ENCODE assay signal across 8 mouse cellular contexts in genomic region chr17:30611221-30612074, GRCm38 (mm10). TPM values are rescaled to one million over a fixed set of nuclear protein-coding genes. Genes with fewer than 3 reads are reported as not detected.
DNase-seq lines count a peak whose midpoint lies in the region; ATAC-seq lines count a peak whose summit lies in the region.

No protein-coding gene starts in this region.

- H3K9me3 ChIP-seq in kidney, embryonic 14.5 days (ENCODE audit: control insufficient read depth, low read length), result no peaks in the 10 kb centered on the region
- H3K9me3 ChIP-seq in liver, embryonic 15.5 days (replicated peaks), result no peaks in the 10 kb centered on the region

- H3K4me1 ChIP-seq in kidney, embryonic 14.5 days (ENCODE audit: control insufficient read depth, insufficient read depth, low read length), result peaks cover 11% of the 10 kb centered on the region
- peaks cover 83% of the 10 kb centered on the region for H3K4me1 ChIP-seq in liver, embryonic 15.5 days (replicated peaks)

- H3K36me3 ChIP-seq in kidney, embryonic 14.5 days (ENCODE audit: control insufficient read depth, insufficient read depth, low read length), result no peaks in the 10 kb centered on the region
- peaks cover 19% of the 10 kb centered on the region for H3K36me3 ChIP-seq in liver, embryonic 15.5 days (replicated peaks)

- H3K4me2 ChIP-seq in kidney, embryonic 14.5 days (replicated peaks; ENCODE audit: low read depth, low read length), result peak overlapping the region; percentile 55
- peak overlapping the region; percentile 69 for H3K4me2 ChIP-seq in liver, embryonic 15.5 days

- ATAC-seq in kidney, embryonic 14.5 days (ENCODE audit: low FRiP score, low TSS enrichment), result no peak
- ATAC-seq in liver, embryonic 15.5 days (ENCODE audit: insufficient read depth), result 0 out of 2 replicates have a peak, but pooled peaks have one; percentile 6
- ATAC-seq in granulocyte monocyte progenitor cell, adult 5-6 weeks (replicated peaks; ENCODE audit: poor library complexity, severe bottlenecking), result no peak

- intact Hi-C loops in left cerebral cortex, postnatal 36 days (cut with DNase I), result no loop called here

- peak overlapping the region; percentile 63; the same call in 1 of the 2 replicates for H3K27ac ChIP-seq in kidney, embryonic 14.5 days (ENCODE audit: low read depth, low read length)
- peak overlapping the region; percentile 93 for H3K27ac ChIP-seq in liver, embryonic 15.5 days (replicated peaks)

- H3K4me3 ChIP-seq in kidney, embryonic 14.5 days (ENCODE audit: low read length), result peak overlapping the region; percentile 58
- peak overlapping the region; percentile 75 for H3K4me3 ChIP-seq in liver, embryonic 15.5 days (replicated peaks)

- peak overlapping the region; percentile 65 for H3K9ac ChIP-seq in kidney, embryonic 14.5 days (ENCODE audit: low read depth, low read length)
- peak overlapping the region; percentile 82 for H3K9ac ChIP-seq in liver, embryonic 15.5 days

- DNase-seq in kidney, postnatal 36 days, result no peak
- peak; percentile 8 for DNase-seq in NIH3T3 (ENCODE audit: low read depth)
- peak; percentile 9 for DNase-seq in gonadal fat pad, adult 2 months (ENCODE audit: low read depth)
- DNase-seq in left cerebral cortex, postnatal 36 days (ENCODE audit: low spot score in 2 of 2), result no peak
- DNase-seq in yolk sac, embryonic 10.5 days (ENCODE audit: low spot score), result no peak

- H3K27me3 ChIP-seq in kidney, embryonic 14.5 days (ENCODE audit: control insufficient read depth, insufficient read depth, low read length), result no peaks in the 10 kb centered on the region
- H3K27me3 ChIP-seq in liver, embryonic 15.5 days, result no peaks in the 10 kb centered on the region

- WGBS in kidney, embryonic 14.5 days, result 25% methylated on average over 18 of the region's 18 CpGs
- 16% methylated on average over 18 of the region's 18 CpGs for WGBS in liver, embryonic 15.5 days (ENCODE audit: insufficient replicate concordance)

RNA-seq across cellular contexts. Expression of gene Dnah8, which starts 12.7 kb away (rescaled TPM):
- polyA plus RNA-seq in kidney, embryonic 14.5 days (2014; fragmentation: Nextera tagmentation; extraction: Ambion mirVana), result 0.57 and 0.61 TPM in 2 replicates
- 1.2 and 2.0 TPM in 2 replicates for polyA plus RNA-seq in gonadal fat pad, adult 2 months (2012; rRNA removed)
- 1.1 and 1.4 TPM in 2 replicates for polyA plus RNA-seq in liver, embryonic 15.5 days (2015; fragmentation: Nextera tagmentation; extraction: Ambion mirVana)
- 1 to 10 TPM; 1.3 TPM for total RNA-seq in left cerebral cortex, postnatal 36 days (2021)
- total RNA-seq in granulocyte monocyte progenitor cell, adult 5-6 weeks (2014; fragmentation: Nextera tagmentation), result 18.8 and 23.1 TPM in 2 replicates
- 20.3 and 28.0 TPM in 2 replicates for total RNA-seq in granulocyte monocyte progenitor cell, adult 5-6 weeks (2017)

RNA-seq across cellular contexts. Expression of gene Glo1, which starts 15.2 kb away (rescaled TPM):
- 233 and 242 TPM in 2 replicates for polyA plus RNA-seq in kidney, embryonic 14.5 days (2014; fragmentation: Nextera tagmentation; extraction: Ambion mirVana)
- 51.3 and 52.5 TPM in 2 replicates for polyA plus RNA-seq in gonadal fat pad, adult 2 months (2012; rRNA removed)
- 234 and 243 TPM in 2 replicates for polyA plus RNA-seq in liver, embryonic 15.5 days (2015; fragmentation: Nextera tagmentation; extraction: Ambion mirVana)
- 100 to 1,000 TPM; 133 to 152 TPM for total RNA-seq in left cerebral cortex, postnatal 36 days (2021)
- total RNA-seq in granulocyte monocyte progenitor cell, adult 5-6 weeks (2014; fragmentation: Nextera tagmentation), result 52.8 and 91.5 TPM in 2 replicates
- total RNA-seq in granulocyte monocyte progenitor cell, adult 5-6 weeks (2017), result 98.3 and 117 TPM in 2 replicates

RNA-seq across cellular contexts. Expression of gene Btbd9, which starts 35.2 kb away (rescaled TPM):
- 34.1 and 52.5 TPM in 2 replicates for polyA plus RNA-seq in kidney, embryonic 14.5 days (2014; fragmentation: Nextera tagmentation; extraction: Ambion mirVana)
- polyA plus RNA-seq in gonadal fat pad, adult 2 months (2012; rRNA removed), result 27.2 and 28.1 TPM in 2 replicates
- 12.2 and 15.4 TPM in 2 replicates for polyA plus RNA-seq in liver, embryonic 15.5 days (2015; fragmentation: Nextera tagmentation; extraction: Ambion mirVana)
- 100 to 1,000 TPM in 1 of 2 experiments, 10 to 100 TPM in 1; 80.5 to 105 TPM for total RNA-seq in left cerebral cortex, postnatal 36 days (2021)
- total RNA-seq in granulocyte monocyte progenitor cell, adult 5-6 weeks (2014; fragmentation: Nextera tagmentation), result 34.7 and 40.5 TPM in 2 replicates
- total RNA-seq in granulocyte monocyte progenitor cell, adult 5-6 weeks (2017), result 22.0 and 22.1 TPM in 2 replicates

Comparison
In these comparisons a context has a peak if more than half of its experiments do, and no peak if none do; other contexts are left out.
1. DNase-seq: peak in NIH3T3 (single experiment) and gonadal fat pad, adult 2 months (single experiment); none in kidney, postnatal 36 days (0 of 2), left cerebral cortex, postnatal 36 days (0 of 2) and yolk sac, embryonic 10.5 days (single experiment).